Mouse (Mus musculus) midbrain, embryonic 13.5 days (tissue): ENCODE data around the gene Emd. TPM values are rescaled to one million over a fixed set of nuclear protein-coding genes. Genes with fewer than 3 reads are reported as not detected.

ENCODE experiments used
- ATAC-seq: fragments of 200-750 bp; cut with Nextera tagmentation; 2 replicates; pipeline ENCODE4 v1.8.0; 2017; ENCODE audit warnings: mild to moderate bottlenecking, moderate TSS enrichment, moderate library complexity
- H3K27ac ChIP-seq: fragments of 300-500 bp; sonication (generic); 2 replicates; pipeline ENCODE4 v1.5.1; 2015; ENCODE audit warnings: inconsistent platforms, mild to moderate bottlenecking, moderate library complexity
- H3K27me3 ChIP-seq: fragments of 300-500 bp; sonication (generic); 2 replicates; pipeline ENCODE4 v1.6.1; 2015; ENCODE audit warnings: mild to moderate bottlenecking, inconsistent platforms
- H3K36me3 ChIP-seq: fragments of 300-500 bp; sonication (generic); 2 replicates; pipeline ENCODE4 v1.6.1; 2015; ENCODE audit warnings: mild to moderate bottlenecking, inconsistent platforms
- H3K4me1 ChIP-seq: fragments of 300-500 bp; sonication (generic); replicated peaks from 2 replicates; pipeline ENCODE4 v1.6.1; 2015; ENCODE audit warnings: inconsistent platforms
- H3K4me2 ChIP-seq: fragments of 300-500 bp; sonication (generic); replicated peaks from 2 replicates; pipeline ENCODE4 v1.6.1; 2015; ENCODE audit warnings: moderate library complexity, mild to moderate bottlenecking, inconsistent platforms
- H3K4me3 ChIP-seq: fragments of 300-500 bp; sonication (generic); replicated peaks from 2 replicates; pipeline ENCODE4 v1.5.1; 2015; ENCODE audit warnings: mild to moderate bottlenecking, inconsistent platforms
- H3K9ac ChIP-seq: fragments of 300-500 bp; sonication (generic); replicated peaks from 2 replicates; pipeline ENCODE4 v1.6.1; 2015; ENCODE audit warnings: mild to moderate bottlenecking, inconsistent platforms
- H3K9me3 ChIP-seq: fragments of 300-500 bp; sonication (generic); 2 replicates; pipeline ENCODE4 v1.6.1; 2016; ENCODE audit warnings: mild to moderate bottlenecking, inconsistent platforms
- WGBS: fragments of 180-500 bp; shearing (Covaris S2); methylation state at CpG from one replicate; pipeline ENCODE4 v1.1.7; 2015; 5-methylcytosine and 5-hydroxymethylcytosine counted together
- polyA plus RNA-seq: library from polyadenylated mRNA; unstranded; fragments of >200 nt; fragmentation: Nextera tagmentation; extraction: Ambion mirVana; gene quantifications from 2 replicates; pipeline ENCODE4 v1.2.1, GENCODE M21; 2015

The Emd gene
- polyA plus RNA-seq, 1 experiment from 2014 or later = 20.4 TPM

- Histone ChIP-seq H3K9ac (peak overlapping the region; percentile 82), H3K27ac (0 out of 2 replicates have a peak overlapping the region, but pooled peaks have one; percentile 5)
- no peak; the same call in 1 of the 2 replicates for ATAC-seq
Observed at GRCm38 (mm10) chrX:74281041-74281731, 26.7 kb downstream of the Emd start.

GRCm38 (mm10) chrX:74281732-74282394 is 27.4 kb downstream of the Emd start, which contains the start of the genes Taz and Dnase1l1:
TSS of gene Taz (plus strand) at chrX:74281912.
TSS of gene Dnase1l1 (minus strand) at chrX:74282337.
- H3K27me3 ChIP-seq = no peaks in the 10 kb centered on the region
- ATAC-seq = peak; percentile 65
- peaks cover 14% of the 10 kb centered on the region for H3K4me1 ChIP-seq
- H3K9me3 ChIP-seq = no peaks in the 10 kb centered on the region
- peak within 1 kb of the TSS; percentile 82 for H3K9ac ChIP-seq
- H3K36me3 ChIP-seq = no peaks in the 10 kb centered on the region
- WGBS = 20% methylated on average over 16 of the region's 16 CpGs
- peak within 1 kb of the TSS; percentile 77 for H3K27ac ChIP-seq
- peak within 1 kb of the TSS; percentile 61 for H3K4me3 ChIP-seq
- H3K4me2 ChIP-seq = peak within 1 kb of the TSS; percentile 61

More at GRCm38 (mm10) chrX:74281041-74281731, 26.7 kb downstream of the Emd start:
- Histone ChIP-seq H3K4me2 (peak overlapping the region; percentile 61), H3K4me3 (peak overlapping the region; percentile 61), H3K9me3 (no peaks in the 10 kb centered on the region), H3K27me3 (no peaks in the 10 kb centered on the region), H3K4me1 (peaks cover 14% of the 10 kb centered on the region), H3K36me3 (no peaks in the 10 kb centered on the region)
- WGBS = 12% methylated on average over 14 of the region's 14 CpGs

GRCm38 (mm10) chrX:74282395-74283091 is 28.1 kb downstream of the Emd start:
- H3K4me2 ChIP-seq = peak overlapping the region; percentile 61
- H3K4me3 ChIP-seq = peak overlapping the region; percentile 61
- peaks cover 14% of the 10 kb centered on the region for H3K4me1 ChIP-seq
- no peaks in the 10 kb centered on the region for H3K36me3 ChIP-seq
- peak overlapping the region; percentile 82 for H3K9ac ChIP-seq
- peak; percentile 88 for ATAC-seq
- 36% methylated on average over 39 of the region's 39 CpGs for WGBS
- H3K27ac ChIP-seq = peak overlapping the region; percentile 77
- H3K27me3 ChIP-seq = no peaks in the 10 kb centered on the region
- H3K9me3 ChIP-seq = no peaks in the 10 kb centered on the region

DNA sequence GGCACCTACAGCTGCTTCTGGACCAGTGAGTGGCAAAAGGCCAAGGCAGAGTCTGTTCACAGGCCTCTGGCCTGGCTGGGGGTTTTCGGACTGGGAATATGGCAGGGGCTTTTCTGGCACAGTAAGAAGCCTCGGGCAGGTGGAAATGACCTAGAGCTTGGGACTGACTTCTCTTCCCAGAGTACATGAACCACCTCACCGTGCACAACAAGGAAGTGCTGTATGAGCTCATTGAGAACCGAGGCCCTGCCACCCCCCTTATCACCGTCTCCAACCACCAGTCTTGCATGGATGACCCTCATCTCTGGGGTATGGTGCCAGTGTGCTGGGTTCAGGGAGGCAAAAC is 28.6 kb downstream of the Emd start:
- Histone ChIP-seq H3K4me2 (peak overlapping the region; percentile 61), H3K4me1 (peaks cover 14% of the 10 kb centered on the region), H3K36me3 (0 out of 2 replicates have a peak, but pooled peaks cover under 1% of the 10 kb centered on the region), H3K27me3 (no peaks in the 10 kb centered on the region), H3K9ac (peak overlapping the region; percentile 82), H3K4me3 (peak overlapping the region; percentile 61), H3K9me3 (no peaks in the 10 kb centered on the region), H3K27ac (peak overlapping the region; percentile 77)
- peak; percentile 48; the same call in 1 of the 2 replicates for ATAC-seq
- WGBS = 39% methylated on average over 5 of the region's 5 CpGs

GRCm38 (mm10) chrX:74293431-74293830 is 38.9 kb downstream of the Emd start:
- no peak overlapping the region for H3K9ac ChIP-seq
- no peak overlapping the region for H3K27ac ChIP-seq
- ATAC-seq = no peak
- peaks cover 11% of the 10 kb centered on the region for H3K4me1 ChIP-seq
- 78% methylated on average over 4 of the region's 4 CpGs for WGBS
- no peaks in the 10 kb centered on the region for H3K27me3 ChIP-seq
- H3K4me2 ChIP-seq = no peak overlapping the region
- H3K4me3 ChIP-seq = no peak overlapping the region
- no peaks in the 10 kb centered on the region for H3K9me3 ChIP-seq
- H3K36me3 ChIP-seq = peaks cover 17% of the 10 kb centered on the region

DNA sequence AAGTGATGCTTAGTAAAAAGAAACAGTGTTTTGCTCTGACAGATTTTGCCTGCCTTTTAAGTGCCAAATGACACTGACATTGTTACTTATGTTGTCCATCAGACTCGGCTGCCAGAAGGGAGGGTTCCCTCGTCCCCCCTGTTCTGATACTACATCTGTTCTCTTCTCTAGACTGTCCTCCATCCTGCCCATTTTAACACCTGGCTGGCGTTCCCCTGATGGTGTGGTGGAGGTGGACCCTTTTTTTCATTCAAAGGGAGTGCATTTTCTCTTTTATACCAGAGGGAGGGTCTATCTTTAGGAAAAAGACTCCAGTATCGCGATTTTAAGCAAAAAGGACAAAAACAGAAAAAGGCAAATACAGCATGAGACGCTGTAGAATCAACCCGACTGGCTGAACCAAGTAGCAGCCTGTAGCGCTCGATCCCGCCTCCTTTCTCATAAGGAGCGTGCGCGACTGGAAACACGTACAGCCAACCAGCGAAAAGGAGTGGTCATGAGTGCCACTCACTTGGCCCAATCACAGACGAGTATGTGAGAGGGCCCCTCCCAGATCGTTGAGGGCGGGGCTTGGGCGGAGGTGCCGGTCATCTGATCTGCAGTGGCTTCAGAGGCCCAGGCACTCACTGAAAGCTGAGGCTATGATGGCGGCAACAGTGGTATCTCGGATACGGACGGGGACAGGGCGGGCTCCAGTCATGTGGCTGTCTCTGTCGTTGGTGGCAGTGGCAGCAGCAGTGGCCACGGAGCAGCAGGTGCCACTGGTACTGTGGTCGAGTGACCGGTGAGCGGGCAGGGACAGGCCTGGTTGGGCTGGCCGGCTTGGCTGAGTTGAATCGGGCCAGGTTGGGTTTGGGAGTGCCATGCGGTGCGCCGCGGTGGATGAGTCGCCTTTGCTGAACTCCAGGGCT is 42.3 kb downstream of the Emd start, which contains the start of gene Atp6ap1:
Gene Atp6ap1, plus strand, starts transcription at position 560 of the 911 bp plus-strand sequence.
- WGBS = 27% methylated on average over 37 of the region's 37 CpGs

GRCm38 (mm10) chrX:74298348-74298747 is 43.9 kb downstream of the Emd start:
- 88% methylated on average over 1 of the region's 1 CpGs for WGBS

More for the DNA sequence above, 42.3 kb downstream of the Emd start, which contains the start of gene Atp6ap1:
- peak; percentile 99 for ATAC-seq
- peaks cover 13% of the 10 kb centered on the region for H3K4me1 ChIP-seq
- H3K9ac ChIP-seq = peak within 1 kb of the TSS; percentile 80
- H3K4me3 ChIP-seq = peak within 1 kb of the TSS; percentile 65
- H3K27me3 ChIP-seq = no peaks in the 10 kb centered on the region
- H3K27ac ChIP-seq = peak within 1 kb of the TSS; percentile 77
- peak within 1 kb of the TSS; percentile 60 for H3K4me2 ChIP-seq
- H3K9me3 ChIP-seq = no peaks in the 10 kb centered on the region
- H3K36me3 ChIP-seq = peaks cover 21% of the 10 kb centered on the region

GRCm38 (mm10) chrX:74299721-74300120 is 45.2 kb downstream of the Emd start:
- Histone ChIP-seq H3K9ac (no peak overlapping the region), H3K27me3 (no peaks in the 10 kb centered on the region), H3K4me1 (peaks cover 19% of the 10 kb centered on the region), H3K36me3 (peaks cover 42% of the 10 kb centered on the region), H3K4me3 (no peak overlapping the region), H3K4me2 (no peak overlapping the region), H3K9me3 (no peaks in the 10 kb centered on the region), H3K27ac (no peak overlapping the region)
- WGBS = 85% methylated on average over 3 of the region's 3 CpGs
- no peak for ATAC-seq

More at GRCm38 (mm10) chrX:74298348-74298747, 43.9 kb downstream of the Emd start:
- Histone ChIP-seq H3K4me1 (peaks cover 13% of the 10 kb centered on the region), H3K27ac (no peak overlapping the region), H3K4me3 (no peak overlapping the region), H3K4me2 (0 out of 2 replicates have a peak overlapping the region, but pooled peaks have one; percentile 22), H3K9ac (no peak overlapping the region), H3K36me3 (peaks cover 35% of the 10 kb centered on the region), H3K9me3 (no peaks in the 10 kb centered on the region), H3K27me3 (no peaks in the 10 kb centered on the region)
- ATAC-seq = no peak

DNA sequence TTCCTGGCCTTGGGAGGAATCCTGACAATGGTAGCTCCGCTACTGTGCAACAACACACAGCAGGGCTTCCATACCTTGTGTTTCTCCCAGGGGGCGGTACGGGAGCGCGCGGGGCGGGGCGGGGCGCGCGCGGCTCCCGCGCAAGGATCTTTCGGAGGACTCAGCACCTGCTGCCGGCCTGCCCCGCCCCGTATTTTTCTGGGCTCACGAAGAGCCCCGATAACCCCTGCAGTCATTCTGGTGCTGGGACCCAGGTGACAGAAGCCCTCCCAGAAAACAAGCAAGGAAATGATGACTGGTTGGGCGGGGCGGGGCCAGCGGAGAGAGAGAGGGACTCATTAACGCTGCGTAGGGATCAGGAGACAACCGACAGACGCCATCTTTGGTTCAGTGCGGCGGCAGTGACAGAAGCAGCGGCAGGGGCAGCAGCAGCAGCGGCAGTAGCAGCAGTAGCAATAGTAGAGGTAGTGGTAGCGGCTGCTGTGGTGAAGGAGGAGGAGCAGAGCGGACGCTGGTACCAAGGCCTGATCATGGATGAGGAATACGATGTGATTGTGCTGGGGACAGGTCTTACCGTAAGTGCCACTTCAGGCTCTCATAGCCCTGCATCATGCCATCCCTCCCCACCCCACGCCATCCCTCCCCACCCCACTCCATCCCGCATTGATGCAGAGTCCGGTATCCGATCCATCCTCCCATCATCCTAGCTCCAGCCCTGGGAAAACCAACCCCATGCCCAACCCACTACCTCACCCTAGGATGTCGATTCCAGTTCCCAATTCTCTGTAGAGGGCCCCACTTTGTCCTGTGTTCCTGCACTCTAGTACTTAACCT is 50.6 kb downstream of the Emd start, which contains the start of gene Gdi1:
Gene Gdi1, plus strand, starts transcription at position 132 of the 834 bp plus-strand sequence.
- Histone ChIP-seq H3K27ac (peak within 1 kb of the TSS; percentile 95), H3K9me3 (0 out of 2 replicates have a peak, but pooled peaks cover 2% of the 10 kb centered on the region), H3K4me2 (peak within 1 kb of the TSS; percentile 74), H3K27me3 (no peaks in the 10 kb centered on the region), H3K4me1 (peaks cover 38% of the 10 kb centered on the region), H3K9ac (peak within 1 kb of the TSS; percentile 82), H3K36me3 (peaks cover 67% of the 10 kb centered on the region), H3K4me3 (peak within 1 kb of the TSS; percentile 62)
- ATAC-seq = peak; percentile 84
- 26% methylated on average over 41 of the region's 41 CpGs for WGBS
